Mouse (Mus musculus): ENCODE data around the gene Ankrd35.
"Not testable (repeated sequence)": the region's sequence is repeated elsewhere in the genome, so short reads cannot be mapped to it uniquely, and the experiment has no call there.

Ankrd35 gene

GRCm38 (mm10) chr3:96706217-96706616 is 36.3 kb downstream of the Ankrd35 start:
- no peak for DNase-seq (ENCODE audit: low spot score)

- no peak for DNase-seq (ENCODE audit: low spot score)
Measured at GRCm38 (mm10) chr3:96706984-96707383, 37.1 kb downstream of the Ankrd35 start.

- DNase-seq (ENCODE audit: low spot score) = peak; percentile 62
Measured at GRCm38 (mm10) chr3:96707903-96708683, 38.2 kb downstream of the Ankrd35 start, which contains the start of gene Nudt17. Nudt17 (minus strand) TSS chr3:96708562.

GRCm38 (mm10) chr3:96708684-96709064 is 38.7 kb downstream of the Ankrd35 start:
- DNase-seq (ENCODE audit: low spot score) = no peak

GRCm38 (mm10) chr3:96714286-96714685 is 44.4 kb downstream of the Ankrd35 start:
- no peak for DNase-seq (ENCODE audit: low spot score)

- no peak for DNase-seq (ENCODE audit: low spot score)
Measured at GRCm38 (mm10) chr3:96715854-96716253, 45.9 kb downstream of the Ankrd35 start.

- no peak for DNase-seq (ENCODE audit: low spot score)
Measured at GRCm38 (mm10) chr3:96719173-96719572, 49.2 kb downstream of the Ankrd35 start.

GRCm38 (mm10) chr3:96727343-96727827 is 57.5 kb downstream of the Ankrd35 start, which contains the start of the genes Polr3c and Rnf115:
Polr3c (minus strand) TSS chr3:96727628.
Rnf115 (plus strand) TSS chr3:96727664.
- DNase-seq (ENCODE audit: low spot score) = peak; percentile 89

- DNase-seq (ENCODE audit: low spot score) = no peak
Measured at GRCm38 (mm10) chr3:96727828-96728633, 58.1 kb downstream of the Ankrd35 start.

- DNase-seq (ENCODE audit: low spot score) = no peak
Measured at GRCm38 (mm10) chr3:96728634-96729402, 58.9 kb downstream of the Ankrd35 start.

- DNase-seq (ENCODE audit: low spot score) = no peak
Measured at GRCm38 (mm10) chr3:96729403-96729784, 59.5 kb downstream of the Ankrd35 start.

- no peak for DNase-seq (ENCODE audit: low spot score)
Measured at GRCm38 (mm10) chr3:96730785-96731184, 60.9 kb downstream of the Ankrd35 start.

- no peak for DNase-seq (ENCODE audit: low spot score)
Measured at GRCm38 (mm10) chr3:96733984-96734383, 64.1 kb downstream of the Ankrd35 start.

GRCm38 (mm10) chr3:96735200-96735599 is 65.3 kb downstream of the Ankrd35 start:
- DNase-seq (ENCODE audit: low spot score) = no peak

- no peak for DNase-seq (ENCODE audit: low spot score)
Measured at GRCm38 (mm10) chr3:96737013-96737740, 67.2 kb downstream of the Ankrd35 start.

- no peak for DNase-seq (ENCODE audit: low spot score)
Measured at GRCm38 (mm10) chr3:96737995-96738394, 68.1 kb downstream of the Ankrd35 start.

- DNase-seq (ENCODE audit: low spot score) = not testable (repeated sequence)
Measured at GRCm38 (mm10) chr3:96740279-96740678, 70.3 kb downstream of the Ankrd35 start.

All from ovary, postnatal 10 days (tissue).